Comparison of ENCODE assay signal across 11 mouse cellular contexts in genomic region chr2:166638947-166639641, GRCm38 (mm10).
DNase-seq lines count a peak whose midpoint lies in the region; ATAC-seq lines count a peak whose summit lies in the region.
"Had no signal": no experiment of that assay in that cellular context is flagged by ENCODE, and none has a peak within 500 bp of the region (broad histone marks: within the 10 kb centered on the region; RNA-seq: fewer than 3 reads in every experiment).

No protein-coding gene starts in this region.

- no peak overlapping the region for H3K4me2 ChIP-seq in intestine, embryonic 15.5 days (replicated peaks)
- no peak overlapping the region for H3K4me2 ChIP-seq in liver, embryonic 16.5 days (ENCODE audit: low read depth, low read length)
- H3K4me2 ChIP-seq in midbrain, embryonic 13.5 days (replicated peaks) = no peak overlapping the region
- H3K4me2 ChIP-seq: hindbrain, embryonic 14.5 days; neural tube, embryonic 13.5 days had no signal

- H3K27ac ChIP-seq in embryonic facial prominence, embryonic 10.5 days (replicated peaks) = peak overlapping the region; percentile 52
- peak overlapping the region; percentile 40; the same call in 1 of the 2 replicates for H3K27ac ChIP-seq in intestine, embryonic 15.5 days
- no peak overlapping the region for H3K27ac ChIP-seq in liver, embryonic 16.5 days (ENCODE audit: low read length)
- no peak overlapping the region for H3K27ac ChIP-seq in midbrain, embryonic 13.5 days
- H3K27ac ChIP-seq: hindbrain, embryonic 14.5 days had no signal

- DNase-seq in heart, adult 11 months = peak; percentile 98
- DNase-seq in heart, postnatal 25 days (ENCODE audit: low spot score) = no peak
- no peak for DNase-seq in embryonic facial prominence, embryonic 10.5 days (ENCODE audit: low spot score)
- DNase-seq in MN1 (ENCODE audit: low spot score) = no peak
- no peak for DNase-seq in ovary, postnatal 36 days (ENCODE audit: low spot score)
- DNase-seq: B cell, adult 2 months had no signal

- 78% methylated on average over 18 of the region's 18 CpGs for WGBS in embryonic facial prominence, embryonic 10.5 days
- WGBS in intestine, embryonic 15.5 days = 61% methylated on average over 18 of the region's 18 CpGs
- 49% methylated on average over 18 of the region's 18 CpGs for WGBS in liver, embryonic 16.5 days (ENCODE audit: insufficient replicate concordance)
- WGBS in midbrain, embryonic 13.5 days = 83% methylated on average over 18 of the region's 18 CpGs

- peaks cover 27% of the 10 kb centered on the region for H3K4me1 ChIP-seq in embryonic facial prominence, embryonic 10.5 days
- peaks cover 23% of the 10 kb centered on the region; the same call in 1 of the 2 replicates for H3K4me1 ChIP-seq in intestine, embryonic 15.5 days (replicated peaks)
- no peaks in the 10 kb centered on the region; the same call in none of the 2 replicates for H3K4me1 ChIP-seq in liver, embryonic 16.5 days (ENCODE audit: control insufficient read depth, low read depth, low read length)
- peaks cover 14% of the 10 kb centered on the region for H3K4me1 ChIP-seq in midbrain, embryonic 13.5 days (replicated peaks)

- no peak overlapping the region for H3K4me3 ChIP-seq in embryonic facial prominence, embryonic 10.5 days
- H3K4me3 ChIP-seq in intestine, embryonic 15.5 days (replicated peaks) = no peak overlapping the region
- no peak overlapping the region for H3K4me3 ChIP-seq in liver, embryonic 16.5 days (ENCODE audit: low read depth, low read length)
- H3K4me3 ChIP-seq in midbrain, embryonic 13.5 days (replicated peaks) = no peak overlapping the region
- H3K4me3 ChIP-seq: neural tube, embryonic 13.5 days had no signal

- no peak overlapping the region for H3K9ac ChIP-seq in intestine, embryonic 15.5 days
- H3K9ac ChIP-seq in liver, embryonic 16.5 days (ENCODE audit: low read depth, low read length) = no peak overlapping the region
- H3K9ac ChIP-seq in midbrain, embryonic 13.5 days (replicated peaks) = no peak overlapping the region
- H3K9ac ChIP-seq: hindbrain, embryonic 14.5 days; neural tube, embryonic 13.5 days had no signal

- H3K27me3 ChIP-seq in embryonic facial prominence, embryonic 10.5 days (replicated peaks; ENCODE audit: low read depth, poor library complexity, severe bottlenecking) = no peaks in the 10 kb centered on the region
- no peaks in the 10 kb centered on the region for H3K27me3 ChIP-seq in intestine, embryonic 15.5 days (replicated peaks)
- H3K27me3 ChIP-seq in liver, embryonic 16.5 days (ENCODE audit: control insufficient read depth, insufficient read depth, low read depth, low read length) = no peaks in the 10 kb centered on the region
- no peaks in the 10 kb centered on the region for H3K27me3 ChIP-seq in midbrain, embryonic 13.5 days
- H3K27me3 ChIP-seq: neural tube, embryonic 13.5 days had no signal

- peak; percentile 63 for ATAC-seq in intestine, embryonic 15.5 days
- ATAC-seq in liver, embryonic 16.5 days (ENCODE audit: low read depth) = peak; percentile 61
- ATAC-seq in midbrain, embryonic 13.5 days = no peak

- H3K36me3 ChIP-seq in embryonic facial prominence, embryonic 10.5 days (replicated peaks) = peaks cover 67% of the 10 kb centered on the region
- no peaks in the 10 kb centered on the region for H3K36me3 ChIP-seq in intestine, embryonic 15.5 days
- peaks cover 16% of the 10 kb centered on the region for H3K36me3 ChIP-seq in liver, embryonic 16.5 days (ENCODE audit: control insufficient read depth, insufficient read depth)
- peaks cover 14% of the 10 kb centered on the region for H3K36me3 ChIP-seq in midbrain, embryonic 13.5 days

- intact Hi-C loops in heart, postnatal 25 days (cut with DNase I) = no loop called here

- peaks cover 4% of the 10 kb centered on the region; the same call in 1 of the 2 replicates for H3K9me3 ChIP-seq in embryonic facial prominence, embryonic 10.5 days
- no peaks in the 10 kb centered on the region for H3K9me3 ChIP-seq in intestine, embryonic 15.5 days
- H3K9me3 ChIP-seq in liver, embryonic 16.5 days (replicated peaks; ENCODE audit: control insufficient read depth, low read length) = no peaks in the 10 kb centered on the region
- H3K9me3 ChIP-seq in midbrain, embryonic 13.5 days = no peaks in the 10 kb centered on the region
- H3K9me3 ChIP-seq: neural tube, embryonic 13.5 days had no signal

Comparison
In these comparisons a context has a peak if more than half of its experiments do, and no peak if none do; other contexts are left out.
1. H3K27ac ChIP-seq: peak in embryonic facial prominence, embryonic 10.5 days (single experiment) and intestine, embryonic 15.5 days (single experiment); none in liver, embryonic 16.5 days (single experiment) and midbrain, embryonic 13.5 days (single experiment).